Mouse (Mus musculus) thymus, postnatal 4 days (tissue): ENCODE results near the gene Bicral.
A peak's percentile ranks its signal among the peaks of the same experiment; 100 is the strongest.
"Not testable (repeated sequence)": the region's sequence is repeated elsewhere in the genome, so short reads cannot be mapped to it uniquely, and the experiment has no call there.

ENCODE experiments used
- DNase-seq: peaks from one replicate; pipeline ENCODE4 v3.0.0; 2021

Bicral gene

GRCm38 (mm10) chr17:46792963-46793362 is 65.3 kb downstream of the Bicral start:
- DNase-seq = no peak

GRCm38 (mm10) chr17:46787974-46788373 is 70.3 kb downstream of the Bicral start:
- not testable (repeated sequence) for DNase-seq

GRCm38 (mm10) chr17:46786952-46787351 is 71.3 kb downstream of the Bicral start:
- DNase-seq = no peak

GRCm38 (mm10) chr17:46783222-46783565 is 75.1 kb downstream of the Bicral start:
- no peak for DNase-seq

GRCm38 (mm10) chr17:46782341-46783221 is 75.7 kb downstream of the Bicral start, which contains the start of gene Rpl7l1:
TSS of gene Rpl7l1 (minus strand) at chr17:46782672.
- peak; percentile 95 for DNase-seq

- no peak for DNase-seq
Observed at GRCm38 (mm10) chr17:46781876-46782275, 76.4 kb downstream of the Bicral start.

GRCm38 (mm10) chr17:46776087-46776486 is 82.2 kb downstream of the Bicral start:
- DNase-seq = no peak

- no peak for DNase-seq
Observed at GRCm38 (mm10) chr17:46775070-46775469, 83.2 kb downstream of the Bicral start.

- DNase-seq = no peak
Observed at GRCm38 (mm10) chr17:46774131-46774472, 84.2 kb downstream of the Bicral start.

GRCm38 (mm10) chr17:46773278-46774130 is 84.8 kb downstream of the Bicral start:
- no peak for DNase-seq

GRCm38 (mm10) chr17:46772404-46773277 is 85.6 kb downstream of the Bicral start, which contains the start of gene 2310039H08Rik:
TSS of gene 2310039H08Rik (plus strand) at chr17:46772635.
- DNase-seq = peak; percentile 84

- DNase-seq = peak; percentile 22
Observed at GRCm38 (mm10) chr17:46772038-46772403, 86.3 kb downstream of the Bicral start.

GRCm38 (mm10) chr17:46771616-46772015 is 86.7 kb downstream of the Bicral start:
- peak; percentile 35 for DNase-seq

GRCm38 (mm10) chr17:46771025-46771424 is 87.3 kb downstream of the Bicral start:
- DNase-seq = no peak

GRCm38 (mm10) chr17:46770546-46770945 is 87.7 kb downstream of the Bicral start:
- DNase-seq = no peak

GRCm38 (mm10) chr17:46767868-46768267 is 90.4 kb downstream of the Bicral start:
- DNase-seq = peak; percentile 82

GRCm38 (mm10) chr17:46764916-46765315 is 93.4 kb downstream of the Bicral start:
- peak; percentile 28 for DNase-seq

- peak; percentile 75 for DNase-seq
Observed at GRCm38 (mm10) chr17:46763544-46763943, 94.7 kb downstream of the Bicral start, which contains the start of gene Ptcra. TSS of gene Ptcra (minus strand) at chr17:46763712.

GRCm38 (mm10) chr17:46758753-46759152 is 99.5 kb downstream of the Bicral start:
- DNase-seq = no peak

- DNase-seq = peak; percentile 97
Observed at GRCm38 (mm10) chr17:46751794-46752556, 106.3 kb downstream of the Bicral start, which contains the start of gene Cnpy3. TSS of gene Cnpy3 (minus strand) at chr17:46752214.

- DNase-seq = no peak
Observed at GRCm38 (mm10) chr17:46751056-46751793, 107.1 kb downstream of the Bicral start.
